Mouse (Mus musculus) embryonic facial prominence, embryonic 12.5 days (tissue): Measurements from ENCODE around the gene Rxfp3. TPM values are rescaled to one million over a fixed set of nuclear protein-coding genes. Genes with fewer than 3 reads are reported as not detected.
A peak's percentile ranks its signal among the peaks of the same experiment; 100 is the strongest.

Source experiments
- ATAC-seq: fragments of 200-750 bp; cut with Nextera tagmentation; 2 replicates; pipeline ENCODE4 v1.8.0; 2017; ENCODE audit not compliant: insufficient number of reproducible peaks, insufficient read depth, low FRiP score, low TSS enrichment
- H3K27ac ChIP-seq: fragments of 300-500 bp; sonication (generic); 2 replicates; pipeline ENCODE4 v1.5.1; 2016; ENCODE audit warnings: mild to moderate bottlenecking
- H3K27me3 ChIP-seq: fragments of 300-500 bp; sonication (generic); 2 replicates; pipeline ENCODE4 v1.6.1; 2016; ENCODE audit warnings: mild to moderate bottlenecking, moderate library complexity
- H3K36me3 ChIP-seq: fragments of 300-500 bp; sonication (generic); 2 replicates; pipeline ENCODE4 v1.6.1; 2016; ENCODE audit warnings: mild to moderate bottlenecking
- H3K4me1 ChIP-seq: fragments of 300-500 bp; sonication (generic); 2 replicates; pipeline ENCODE4 v1.6.1; 2016
- H3K4me2 ChIP-seq: fragments of 300-500 bp; sonication (generic); replicated peaks from 2 replicates; pipeline ENCODE4 v1.6.1; 2016; ENCODE audit warnings: mild to moderate bottlenecking, moderate library complexity
- H3K4me3 ChIP-seq: fragments of 300-500 bp; sonication (generic); 2 replicates; pipeline ENCODE4 v1.5.1; 2016; ENCODE audit warnings: mild to moderate bottlenecking
- H3K9ac ChIP-seq: fragments of 300-500 bp; sonication (generic); 2 replicates; pipeline ENCODE4 v1.6.1; 2016; ENCODE audit warnings: mild to moderate bottlenecking, moderate library complexity
- H3K9me3 ChIP-seq: fragments of 300-500 bp; sonication (generic); 2 replicates; pipeline ENCODE4 v1.6.1; 2016; ENCODE audit warnings: mild to moderate bottlenecking, moderate library complexity
- whole genome bisulfite sequencing: fragments of 180-500 bp; shearing (Covaris S2); methylation state at CpG from one replicate; pipeline ENCODE4 v1.1.7; 2016; 5-methylcytosine and 5-hydroxymethylcytosine counted together
- polyA plus RNA-seq: library from polyadenylated mRNA; unstranded; fragments of >200 nt; fragmentation: Nextera tagmentation; extraction: Ambion mirVana; gene quantifications from 2 replicates; pipeline ENCODE4 v1.2.1, GENCODE M21; 2016

Rxfp3 gene
- 2.6 and 2.8 TPM in 2 replicates for polyA plus RNA-seq

DNA sequence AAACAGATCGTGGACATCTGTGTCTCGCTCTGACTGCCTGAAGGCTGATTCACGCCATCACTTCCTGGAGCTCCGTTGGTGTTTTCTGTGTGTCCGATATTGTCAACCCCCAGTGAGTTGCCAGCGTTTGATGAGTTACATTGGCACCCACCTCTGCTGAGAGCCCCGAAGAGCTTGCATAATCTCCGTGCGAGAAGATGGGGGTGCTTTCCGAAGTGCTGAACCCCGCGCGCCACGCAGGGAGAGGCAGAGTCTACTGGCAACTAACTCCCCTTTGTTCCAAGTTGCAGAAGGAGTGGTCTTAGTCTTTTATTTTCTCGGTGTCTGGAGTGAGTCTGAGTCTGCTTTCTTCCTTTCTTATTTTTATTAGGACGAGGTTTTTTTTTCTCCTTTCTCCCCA is at the start of gene Rxfp3:
TSS of gene Rxfp3 (minus strand) at position 281 of the 400 bp plus-strand sequence.
- Histone ChIP-seq H3K9me3 (no peaks in the 10 kb centered on the region), H3K4me3 (peak within 1 kb of the TSS; percentile 32), H3K9ac (peak within 1 kb of the TSS; percentile 10; the same call in 1 of the 2 replicates), H3K36me3 (no peaks in the 10 kb centered on the region), H3K4me1 (peaks cover 19% of the 10 kb centered on the region), H3K27ac (no peak within 1 kb of the TSS), H3K4me2 (peak within 1 kb of the TSS; percentile 53), H3K27me3 (peaks cover 52% of the 10 kb centered on the region)
- no peak for ATAC-seq
- 3% methylated on average over 16 of the region's 16 CpGs for WGBS

DNA sequence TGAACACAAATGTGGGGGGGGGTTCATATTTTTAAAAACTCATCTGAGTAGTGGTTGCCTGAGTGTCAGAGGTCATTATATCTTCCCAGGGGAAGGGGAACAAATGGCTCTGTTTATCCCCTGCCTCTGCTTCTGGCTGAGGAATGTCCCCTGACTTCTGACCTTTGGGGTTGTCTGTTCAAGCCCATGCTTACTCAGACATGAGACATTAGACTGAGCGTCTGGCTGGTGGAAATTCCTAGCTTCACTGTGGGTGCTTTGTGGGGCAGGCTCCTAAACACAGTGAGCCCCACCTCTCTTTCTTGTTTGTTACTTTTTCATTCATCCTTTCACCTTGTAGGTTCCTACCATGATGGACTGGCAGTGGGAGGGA is 47.2 kb upstream of the Rxfp3 start:
- H3K4me1 ChIP-seq, result peaks cover 12% of the 10 kb centered on the region; the same call in 1 of the 2 replicates
- WGBS, result 15% methylated on average over 1 of the region's 1 CpGs
- no peaks in the 10 kb centered on the region for H3K9me3 ChIP-seq
- no peak overlapping the region for H3K4me3 ChIP-seq
- no peak for ATAC-seq
- no peak overlapping the region for H3K27ac ChIP-seq
- no peak overlapping the region for H3K4me2 ChIP-seq
- no peaks in the 10 kb centered on the region for H3K27me3 ChIP-seq
- no peak overlapping the region for H3K9ac ChIP-seq
- no peaks in the 10 kb centered on the region for H3K36me3 ChIP-seq

GRCm38 (mm10) chr15:11084241-11084992 is 46.6 kb upstream of the Rxfp3 start:
- WGBS, result 17% methylated on average over 9 of the region's 9 CpGs

DNA sequence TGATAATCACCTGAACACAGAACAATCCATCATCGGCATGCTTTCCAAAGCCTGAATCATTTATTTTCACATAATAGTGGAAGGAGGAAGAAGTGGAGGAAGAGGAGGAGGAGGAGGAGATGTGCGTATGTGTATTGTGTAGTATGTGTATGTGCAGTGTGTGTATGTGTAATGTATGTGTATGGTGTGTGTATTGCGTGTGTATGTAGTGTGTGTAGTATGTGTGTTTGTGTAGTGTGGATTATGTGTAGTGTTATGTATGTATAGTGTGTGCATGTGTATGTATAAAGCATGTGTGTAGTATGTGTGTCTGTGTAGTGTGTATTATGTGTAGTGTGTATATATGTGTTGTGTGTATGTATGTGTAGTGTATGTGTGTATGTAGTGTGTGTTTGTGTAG is 45.9 kb upstream of the Rxfp3 start:
- ATAC-seq, result no peak
- Histone ChIP-seq H3K9me3 (no peaks in the 10 kb centered on the region), H3K9ac (no peak overlapping the region), H3K4me1 (peaks cover 12% of the 10 kb centered on the region; the same call in 1 of the 2 replicates), H3K36me3 (no peaks in the 10 kb centered on the region), H3K27me3 (no peaks in the 10 kb centered on the region), H3K4me3 (no peak overlapping the region), H3K4me2 (no peak overlapping the region), H3K27ac (no peak overlapping the region)
- 94% methylated on average over 3 of the region's 3 CpGs for WGBS

More at GRCm38 (mm10) chr15:11084241-11084992, 46.6 kb upstream of the Rxfp3 start:
- H3K27me3 ChIP-seq, result no peaks in the 10 kb centered on the region
- H3K4me3 ChIP-seq, result no peak overlapping the region
- H3K4me1 ChIP-seq, result peaks cover 12% of the 10 kb centered on the region; the same call in 1 of the 2 replicates
- H3K27ac ChIP-seq, result peak overlapping the region; percentile 77
- H3K36me3 ChIP-seq, result no peaks in the 10 kb centered on the region
- H3K9me3 ChIP-seq, result no peaks in the 10 kb centered on the region
- H3K4me2 ChIP-seq, result no peak overlapping the region
- ATAC-seq, result no peak
- H3K9ac ChIP-seq, result no peak overlapping the region

GRCm38 (mm10) chr15:11082961-11083569 is 45.3 kb upstream of the Rxfp3 start:
- Histone ChIP-seq H3K27ac (no peak overlapping the region), H3K36me3 (no peaks in the 10 kb centered on the region), H3K4me1 (peaks cover 12% of the 10 kb centered on the region; the same call in 1 of the 2 replicates), H3K4me3 (no peak overlapping the region), H3K27me3 (no peaks in the 10 kb centered on the region), H3K9ac (no peak overlapping the region), H3K9me3 (no peaks in the 10 kb centered on the region), H3K4me2 (no peak overlapping the region)
- no peak for ATAC-seq
- 77% methylated on average over 8 of the region's 8 CpGs for WGBS

DNA sequence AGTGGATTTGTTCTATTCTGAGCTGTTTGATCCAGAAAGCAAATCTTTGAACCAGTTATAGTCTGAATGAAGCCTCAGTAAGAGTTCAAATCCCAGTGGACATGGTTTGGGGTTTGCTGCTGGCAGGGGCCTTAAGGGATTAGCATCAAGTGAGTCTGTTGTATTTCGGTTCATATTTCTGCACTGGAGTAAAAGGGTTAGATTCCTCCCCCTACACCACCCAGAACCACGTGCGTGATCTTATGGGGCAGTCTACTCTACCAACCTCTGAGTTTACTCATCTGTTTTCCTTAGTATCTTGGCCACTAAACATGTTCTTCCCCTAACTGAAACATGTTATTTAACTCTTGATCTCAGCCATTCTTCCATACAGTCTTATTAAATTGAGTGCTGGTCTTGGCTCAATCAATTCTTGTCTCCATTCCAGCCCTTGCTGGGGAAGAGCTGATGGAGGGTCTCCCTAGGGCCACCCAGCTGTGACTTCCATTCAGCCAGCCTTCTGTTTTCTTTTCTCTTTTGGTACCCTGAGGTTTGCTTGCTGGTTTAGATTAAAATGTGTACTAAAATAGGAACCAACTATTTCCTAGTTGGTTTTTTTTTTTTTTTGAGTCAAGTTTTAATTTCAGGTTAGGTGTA is 38.1 kb upstream of the Rxfp3 start:
- no peak for ATAC-seq
- no peak overlapping the region for H3K4me2 ChIP-seq
- no peak overlapping the region for H3K9ac ChIP-seq
- WGBS, result 52% methylated on average over 3 of the region's 3 CpGs
- H3K27ac ChIP-seq, result no peak overlapping the region
- H3K4me1 ChIP-seq, result peaks cover 6% of the 10 kb centered on the region; the same call in 1 of the 2 replicates
- H3K36me3 ChIP-seq, result no peaks in the 10 kb centered on the region
- no peak overlapping the region for H3K4me3 ChIP-seq
- no peaks in the 10 kb centered on the region for H3K27me3 ChIP-seq
- H3K9me3 ChIP-seq, result no peaks in the 10 kb centered on the region

DNA sequence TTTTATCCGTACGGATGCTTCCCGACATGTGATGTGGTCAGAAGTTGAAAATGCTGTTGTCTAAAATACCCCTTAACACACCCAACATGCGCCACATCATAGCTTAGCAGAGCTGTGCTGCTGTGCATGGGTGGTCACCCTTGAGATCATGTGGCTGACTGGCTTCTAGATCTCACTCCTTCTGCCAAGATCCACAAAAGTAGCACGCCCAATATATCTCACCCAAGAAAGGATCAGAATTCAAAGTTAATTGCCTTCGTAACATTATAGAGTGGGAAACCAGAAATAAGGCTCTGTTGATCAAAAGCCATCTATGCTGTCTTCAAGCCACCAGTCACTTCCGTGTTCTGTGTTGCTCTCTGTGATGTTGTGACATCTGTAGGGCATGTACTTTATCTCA is 30.1 kb upstream of the Rxfp3 start:
- no peak for ATAC-seq
- Histone ChIP-seq H3K9me3 (no peaks in the 10 kb centered on the region), H3K27ac (no peak overlapping the region), H3K27me3 (no peaks in the 10 kb centered on the region), H3K4me2 (no peak overlapping the region), H3K4me1 (peaks cover 34% of the 10 kb centered on the region), H3K9ac (no peak overlapping the region), H3K4me3 (no peak overlapping the region), H3K36me3 (no peaks in the 10 kb centered on the region)
- whole genome bisulfite sequencing, result 81% methylated on average over 7 of the region's 7 CpGs

DNA sequence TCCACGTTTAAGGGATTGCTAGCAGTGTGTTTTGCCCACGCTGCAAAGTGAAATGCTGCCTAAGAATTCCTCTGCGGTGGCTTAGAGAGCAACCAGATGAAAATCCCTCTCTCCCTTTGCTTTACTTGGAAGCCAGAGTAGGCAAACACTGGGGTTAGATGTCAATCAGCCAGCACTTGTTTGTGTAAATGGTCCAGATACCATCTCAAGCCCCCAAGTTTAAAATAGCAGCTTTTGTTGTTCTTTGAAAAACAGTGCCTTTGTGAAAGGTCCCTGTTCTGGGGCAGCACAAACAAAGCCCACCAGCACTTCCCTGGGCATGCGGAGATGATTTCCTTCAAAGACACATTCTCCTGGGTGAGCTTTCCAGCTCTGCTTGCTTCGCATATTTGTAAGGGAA is 28.5 kb upstream of the Rxfp3 start:
- no peak for ATAC-seq
- WGBS, result 3% methylated on average over 5 of the region's 5 CpGs
- Histone ChIP-seq H3K9ac (peak overlapping the region; percentile 47), H3K4me1 (peaks cover 34% of the 10 kb centered on the region), H3K4me2 (peak overlapping the region; percentile 62), H3K36me3 (no peaks in the 10 kb centered on the region), H3K27ac (peak overlapping the region; percentile 90), H3K4me3 (peak overlapping the region; percentile 35), H3K9me3 (no peaks in the 10 kb centered on the region), H3K27me3 (no peaks in the 10 kb centered on the region)

DNA sequence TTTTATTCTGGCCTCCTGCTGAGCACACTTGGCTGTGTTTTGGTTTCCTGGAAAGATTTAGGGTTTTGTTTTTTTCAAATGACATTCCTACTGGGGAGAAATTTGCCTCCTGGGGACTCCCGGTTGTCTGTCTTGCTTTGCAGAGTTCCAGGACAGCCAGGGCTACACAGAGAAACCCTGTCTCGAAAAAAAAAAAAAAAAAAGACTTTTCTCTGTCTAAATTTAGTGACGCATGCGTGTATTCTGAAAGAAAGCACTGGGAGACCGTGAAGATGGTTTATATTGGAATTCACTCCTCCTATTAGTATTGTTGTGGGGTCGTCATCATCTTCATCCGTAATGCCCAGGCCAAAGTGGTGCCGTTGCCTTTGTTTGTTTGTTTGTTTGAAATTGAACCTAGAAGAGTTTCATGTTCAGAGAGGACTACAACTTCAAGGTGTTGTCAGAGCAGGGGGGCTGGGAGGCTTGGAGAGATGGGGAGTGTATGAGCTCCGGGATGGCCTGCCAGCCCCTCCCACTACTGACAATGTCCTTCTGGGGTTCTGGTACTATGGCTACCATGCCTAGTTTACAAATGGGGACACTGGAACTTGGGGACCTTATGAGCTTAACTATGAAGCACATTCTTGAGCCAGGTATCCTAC is 27.9 kb upstream of the Rxfp3 start:
- H3K27ac ChIP-seq, result peak overlapping the region; percentile 90
- H3K4me1 ChIP-seq, result peaks cover 34% of the 10 kb centered on the region
- H3K9ac ChIP-seq, result peak overlapping the region; percentile 47
- 3% methylated on average over 9 of the region's 9 CpGs for WGBS
- no peaks in the 10 kb centered on the region for H3K36me3 ChIP-seq
- ATAC-seq, result no peak
- H3K4me3 ChIP-seq, result peak overlapping the region; percentile 35
- no peaks in the 10 kb centered on the region for H3K27me3 ChIP-seq
- H3K4me2 ChIP-seq, result peak overlapping the region; percentile 62
- no peaks in the 10 kb centered on the region for H3K9me3 ChIP-seq

DNA sequence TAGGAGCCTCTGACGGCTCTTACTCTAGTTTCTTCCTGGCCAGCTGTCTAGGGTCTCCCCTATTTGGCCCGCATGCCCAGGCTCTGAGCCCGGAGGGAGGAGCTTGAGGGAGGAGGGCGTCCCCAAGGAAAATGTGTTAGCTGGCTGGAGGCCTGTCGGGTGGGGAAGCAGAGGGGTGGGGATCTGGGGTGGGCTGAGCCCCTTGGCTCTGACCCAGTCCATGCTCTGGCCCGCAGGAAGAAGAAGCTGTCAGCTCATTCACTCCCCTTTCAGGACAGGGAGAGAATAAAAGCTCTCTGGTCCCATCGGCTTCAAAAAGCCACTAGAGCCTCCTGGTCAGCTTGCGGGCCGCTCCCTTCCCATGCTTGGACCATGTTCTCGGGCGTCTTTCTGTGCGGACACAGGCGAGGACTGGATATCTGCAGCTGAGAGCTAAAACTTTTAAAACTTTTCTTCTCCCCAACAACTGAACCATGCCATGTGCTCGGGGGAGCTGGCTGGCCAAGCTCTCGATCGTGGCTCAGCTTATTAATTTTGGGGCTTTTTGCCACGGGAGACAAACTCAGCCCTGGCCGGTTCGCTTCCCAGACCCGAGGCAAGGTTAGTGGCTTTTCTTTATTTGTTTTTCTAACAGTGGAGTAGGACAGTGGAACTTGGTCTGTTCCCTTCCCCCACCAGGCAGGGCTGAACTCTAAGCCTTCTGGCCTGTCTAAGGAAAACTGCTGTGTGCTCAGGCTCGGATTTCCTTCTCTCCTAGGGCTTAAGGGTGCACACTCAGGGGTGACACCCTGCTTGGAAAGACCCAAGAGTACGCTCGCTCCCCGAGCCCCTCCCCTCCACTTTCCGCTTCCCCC is 27.0 kb upstream of the Rxfp3 start, which contains the start of gene Adamts12:
TSS of gene Adamts12 (plus strand) at position 233 of the 854 bp plus-strand sequence.
- peak within 1 kb of the TSS; percentile 35 for H3K4me3 ChIP-seq
- 1% methylated on average over 24 of the region's 25 CpGs for WGBS
- no peaks in the 10 kb centered on the region for H3K9me3 ChIP-seq
- H3K27me3 ChIP-seq, result no peaks in the 10 kb centered on the region
- H3K27ac ChIP-seq, result peak within 1 kb of the TSS; percentile 90
- H3K4me1 ChIP-seq, result peaks cover 34% of the 10 kb centered on the region
- ATAC-seq, result peak; percentile 83
- H3K36me3 ChIP-seq, result no peaks in the 10 kb centered on the region
- peak within 1 kb of the TSS; percentile 62 for H3K4me2 ChIP-seq
- peak within 1 kb of the TSS; percentile 47 for H3K9ac ChIP-seq
